Mouse (Mus musculus) right cerebral cortex, adult 18-20 months (tissue): Measurements from ENCODE around the gene St6galnac5.
"Not testable (repeated sequence)": the region's sequence is repeated elsewhere in the genome, so short reads cannot be mapped to it uniquely, and the experiment has no call there.

Source experiments
- DNase-seq: peaks from one replicate; pipeline ENCODE4 v3.0.0; 2022; ENCODE audit warnings: mixed read lengths

Gene St6galnac5

DNA sequence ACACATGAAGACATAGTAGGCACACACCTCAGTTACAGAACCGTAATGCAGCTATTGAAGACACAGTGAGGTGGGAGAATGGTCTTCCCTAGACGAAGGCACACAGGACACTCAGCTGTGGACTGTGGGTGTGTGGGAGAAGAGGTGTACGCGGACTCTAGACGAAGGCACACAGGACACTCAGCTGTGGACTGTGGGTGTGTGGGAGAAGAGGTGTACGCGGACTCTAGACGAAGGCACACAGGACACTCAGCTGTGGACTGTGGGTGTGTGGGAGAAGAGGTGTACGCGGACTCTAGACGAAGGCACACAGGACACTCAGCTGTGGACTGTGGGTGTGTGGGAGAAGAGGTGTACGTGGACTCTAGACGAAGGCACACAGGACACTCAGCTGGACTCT lies 197.7 kb downstream of the St6galnac5 start:
- DNase-seq: not testable (repeated sequence)

DNA sequence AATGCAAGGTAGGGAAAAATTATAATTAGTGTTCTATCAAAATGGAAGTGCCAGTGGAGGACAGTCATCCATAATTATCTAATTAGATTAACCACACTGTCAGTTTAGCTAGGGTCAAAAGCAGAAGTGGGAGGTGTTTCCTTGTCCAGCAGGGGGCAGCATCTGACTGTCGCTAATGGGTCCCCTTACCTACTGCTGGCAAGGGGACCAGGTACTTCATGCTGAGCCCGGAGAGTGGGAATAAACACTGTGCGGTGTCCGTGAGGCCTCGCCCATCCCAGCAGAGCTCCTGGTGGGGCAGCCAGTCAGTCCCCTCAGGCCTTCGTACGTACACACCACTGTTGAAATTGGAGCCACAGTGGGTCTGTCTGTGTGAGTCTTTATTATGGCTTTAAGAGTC lies 198.3 kb downstream of the St6galnac5 start:
- DNase-seq: peak; percentile 61

DNA sequence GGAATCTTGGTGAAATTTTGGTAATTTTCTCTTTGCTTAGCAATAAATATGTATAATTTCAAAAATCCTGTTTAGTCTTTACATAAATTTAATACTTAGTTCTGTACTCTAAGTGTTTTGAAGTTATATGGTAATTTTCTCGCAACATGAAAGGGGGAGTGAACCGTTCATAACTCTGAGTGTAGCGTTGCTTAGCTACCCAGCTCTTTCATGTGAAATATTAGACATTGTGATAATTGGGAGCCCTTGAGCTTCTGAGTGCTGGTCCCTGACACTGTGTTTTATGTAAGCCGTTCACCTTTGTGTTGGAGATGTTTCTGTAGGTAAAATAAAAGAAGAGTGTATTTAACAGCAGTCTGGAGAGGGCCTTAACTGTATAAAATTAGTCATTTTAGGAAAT lies 202.2 kb downstream of the St6galnac5 start:
- DNase-seq: no peak

DNA sequence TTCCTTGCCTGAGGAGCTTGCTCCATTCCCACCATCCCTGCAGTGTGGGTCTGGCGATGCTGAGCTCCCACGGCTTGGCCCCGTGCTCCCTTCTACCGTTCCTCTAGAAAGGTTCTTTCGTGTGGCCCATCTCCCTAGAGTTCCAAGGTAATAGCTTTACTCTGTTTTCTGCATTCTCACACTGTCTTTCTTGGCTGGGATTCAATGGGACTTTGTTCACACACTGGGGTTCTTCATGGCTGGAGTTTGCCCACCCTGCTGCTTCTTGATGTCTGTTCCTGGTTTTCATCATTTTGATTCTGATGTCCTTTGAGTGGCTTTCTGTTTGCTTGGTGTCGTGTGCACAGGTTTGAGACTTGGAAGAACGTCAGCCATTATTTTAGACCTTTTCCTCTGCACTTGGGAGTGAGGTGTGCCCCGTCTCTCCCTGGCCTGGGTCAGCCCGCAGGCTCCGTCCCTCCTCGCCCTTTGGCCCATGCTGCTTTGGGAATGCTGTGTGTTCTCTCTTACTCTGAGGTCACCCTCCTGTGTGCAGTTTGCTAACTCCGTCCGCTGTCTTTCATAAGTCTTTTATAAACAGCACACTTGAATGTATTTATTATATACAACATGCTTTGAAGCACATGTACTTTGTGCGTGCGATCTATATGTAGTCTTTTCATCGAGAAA lies 205.0 kb downstream of the St6galnac5 start:
- DNase-seq: no peak

DNA sequence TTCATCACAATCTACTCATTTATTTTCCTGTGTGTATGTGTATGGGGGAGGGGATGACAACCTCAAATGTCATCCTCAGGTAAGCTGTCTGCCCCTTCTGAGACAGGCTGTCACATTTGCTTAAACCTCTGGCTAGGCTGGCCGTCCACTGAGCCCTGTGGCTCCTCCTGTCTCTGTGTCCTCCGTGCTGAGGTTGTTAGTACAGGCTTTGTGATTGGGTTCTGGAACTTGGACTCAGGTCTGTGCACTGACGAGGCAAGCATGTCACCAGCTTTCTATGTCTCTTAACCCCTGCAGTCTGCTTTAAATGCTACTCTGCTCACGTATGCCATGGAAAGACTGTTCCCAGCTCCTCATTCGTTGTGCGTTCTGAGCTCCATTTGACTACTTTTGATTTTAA lies 205.7 kb downstream of the St6galnac5 start:
- no peak for DNase-seq

DNA sequence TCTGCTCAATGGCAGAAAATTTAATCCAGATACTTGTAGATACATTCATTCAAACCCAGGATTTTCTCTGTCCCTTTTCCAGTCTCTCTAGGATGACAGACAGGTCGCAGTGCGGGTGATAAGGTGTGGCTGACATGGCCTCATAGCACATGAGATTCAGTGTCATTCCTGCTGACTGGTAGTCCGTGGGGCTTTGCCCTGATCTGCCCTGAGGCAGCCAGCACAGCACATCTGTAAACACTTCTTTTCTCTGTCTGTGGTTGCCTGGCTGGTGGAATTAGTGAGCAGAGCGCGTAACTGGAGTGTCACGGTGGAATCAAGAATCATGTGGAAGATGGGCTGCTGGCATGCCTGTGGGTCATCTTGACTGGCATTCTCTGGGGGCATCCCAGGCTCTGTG lies 212.0 kb downstream of the St6galnac5 start:
- no peak for DNase-seq

DNA sequence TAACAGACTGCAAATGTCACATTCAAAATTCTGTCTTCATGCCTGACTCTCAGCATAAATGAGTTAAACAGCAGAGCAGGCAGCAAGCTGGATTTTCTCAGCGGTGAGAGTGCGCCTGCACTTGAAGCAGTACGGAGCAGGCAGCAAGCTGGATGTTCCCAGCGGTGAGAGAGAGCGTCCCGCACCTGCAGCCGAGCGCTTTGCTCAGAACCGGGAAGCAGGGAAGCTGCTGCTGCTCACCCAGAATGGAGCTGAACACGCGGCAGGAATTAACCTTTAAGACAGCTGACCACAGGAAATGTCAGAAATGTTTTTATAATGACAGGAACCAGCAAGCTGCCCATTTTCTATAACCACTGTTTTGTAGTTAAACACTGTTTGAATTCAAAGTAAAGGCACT lies 214.6 kb downstream of the St6galnac5 start:
- DNase-seq: no peak
